Mouse (Mus musculus) heart, postnatal 25 days (tissue): ENCODE measurements around the gene Hoxb7. TPM values are rescaled to one million over a fixed set of nuclear protein-coding genes. Genes with fewer than 3 reads are reported as not detected.
A peak's percentile ranks its signal among the peaks of the same experiment; 100 is the strongest.

Source experiments
- DNase-seq: peaks from one replicate; pipeline ENCODE4 v3.0.0; 2022; ENCODE audit warnings: low spot score
- intact Hi-C: fragments of 180-260 bp; cut with DNase I; formaldehyde crosslinking; loops from one replicate; pipeline ENCODE4 v1.15.1; 2025
- total RNA-seq, 2 experiments: library from RNA; stranded (reverse); gene quantifications; 2 replicates each; pipeline ENCODE4 v1.2.3; 2021

Hoxb7 gene
- total RNA-seq, 2 experiments from 2014 or later: not detected

GRCm38 (mm10) chr11:96310183-96310938, 23.9 kb downstream of the Hoxb7 start:
- no peak for DNase-seq
- intact Hi-C loops: no loop called here

- no peak for DNase-seq
- intact Hi-C loops: no loop called here
Observed at GRCm38 (mm10) chr11:96311097-96311496, 24.7 kb downstream of the Hoxb7 start.

GRCm38 (mm10) chr11:96311520-96312417, 25.3 kb downstream of the Hoxb7 start:
- intact Hi-C loops: no loop called here

GRCm38 (mm10) chr11:96313134-96313533, 26.7 kb downstream of the Hoxb7 start:
- no peak for DNase-seq
- intact Hi-C loops: no loop called here

More at GRCm38 (mm10) chr11:96311520-96312417, 25.3 kb downstream of the Hoxb7 start:
- no peak for DNase-seq

- no peak for DNase-seq
- intact Hi-C loops: no loop called here
Observed at GRCm38 (mm10) chr11:96313806-96314428, 27.5 kb downstream of the Hoxb7 start.

- DNase-seq: no peak
- intact Hi-C loops: loop anchor here (5.0 kb wide), 1 partner anchor 37 kb away; the partner anchor contains the start of gene Hoxb2
Observed at GRCm38 (mm10) chr11:96314671-96315343, 28.4 kb downstream of the Hoxb7 start.

GRCm38 (mm10) chr11:96315344-96315681, 28.9 kb downstream of the Hoxb7 start:
- intact Hi-C loops: loop anchor here (5.0 kb wide), 1 partner anchor 37 kb away; the partner anchor contains the start of gene Hoxb2

GRCm38 (mm10) chr11:96316696-96317607, 30.5 kb downstream of the Hoxb7 start:
- intact Hi-C loops: loop anchor here (5.0 kb wide), 1 partner anchor 35 kb away; the partner anchor contains the start of gene Hoxb2
- DNase-seq: no peak

More at GRCm38 (mm10) chr11:96315344-96315681, 28.9 kb downstream of the Hoxb7 start:
- DNase-seq: no peak

- intact Hi-C loops: loop anchor here (5.0 kb wide), 1 partner anchor 35 kb away; the partner anchor contains the start of gene Hoxb2
- DNase-seq: no peak
Observed at GRCm38 (mm10) chr11:96317608-96318367, 31.4 kb downstream of the Hoxb7 start, which contains the start of gene Hoxb4. TSS of gene Hoxb4 (plus strand) at chr11:96318267.

GRCm38 (mm10) chr11:96318368-96319070, 32.1 kb downstream of the Hoxb7 start:
- intact Hi-C loops: loop anchor here (5.0 kb wide), 1 partner anchor 34 kb away; the partner anchor contains the start of gene Hoxb2

GRCm38 (mm10) chr11:96319071-96319902, 32.9 kb downstream of the Hoxb7 start:
- DNase-seq: no peak
- intact Hi-C loops: loop anchor here (5.0 kb wide), 1 partner anchor 33 kb away; the partner anchor contains the start of gene Hoxb2

More at GRCm38 (mm10) chr11:96318368-96319070, 32.1 kb downstream of the Hoxb7 start:
- DNase-seq: peak; percentile 45

- DNase-seq: no peak
- intact Hi-C loops: loop anchor here (5.0 kb wide), 1 partner anchor 32 kb away; the partner anchor contains the start of gene Hoxb2
Observed at GRCm38 (mm10) chr11:96319910-96320309, 33.5 kb downstream of the Hoxb7 start.

GRCm38 (mm10) chr11:96320688-96321087, 34.3 kb downstream of the Hoxb7 start:
- intact Hi-C loops: no loop called here
- DNase-seq: no peak

- no peak for DNase-seq
- intact Hi-C loops: no loop called here
Observed at GRCm38 (mm10) chr11:96321846-96322245, 35.4 kb downstream of the Hoxb7 start.

- intact Hi-C loops: no loop called here
- no peak for DNase-seq
Observed at GRCm38 (mm10) chr11:96322738-96323137, 36.3 kb downstream of the Hoxb7 start.

GRCm38 (mm10) chr11:96323154-96323553, 36.7 kb downstream of the Hoxb7 start, which contains the start of gene Hoxb3:
TSS of gene Hoxb3 (plus strand) at chr11:96323326.
- DNase-seq: no peak
- intact Hi-C loops: no loop called here
